Mouse (Mus musculus) bone marrow macrophage, adult 2 months (primary cell): ENCODE results near the gene Dapl1.

ENCODE experiments used
- CTCF ChIP-seq: IDR thresholded peaks from 2 replicates; pipeline ENCODE4 v1.5.1; 2012; ENCODE audit warnings: low read depth, mild to moderate bottlenecking, low read length, moderate library complexity
- POLR2A ChIP-seq: IDR thresholded peaks from 2 replicates; pipeline ENCODE4 v1.6.1; 2012; ENCODE audit warnings: mild to moderate bottlenecking, low read depth, low read length, borderline replicate concordance

- TF ChIP-seq CTCF = no peak
- no peak for TF ChIP-seq POLR2A
Observed at GRCm38 (mm10) chr2:59520663-59521062, 36.2 kb downstream of the Dapl1 start.
